Comparison of ENCODE assay signal across 11 mouse cellular contexts in genomic region chr14:75473061-75473930, GRCm38 (mm10). TPM values are rescaled to one million over a fixed set of nuclear protein-coding genes. Genes with fewer than 3 reads are reported as not detected.
DNase-seq lines count a peak whose midpoint lies in the region; ATAC-seq and TF ChIP-seq lines count a peak whose summit lies in the region.
"Had no signal": no experiment of that assay in that cellular context is flagged by ENCODE, and none has a peak within 500 bp of the region (broad histone marks: within the 10 kb centered on the region; RNA-seq: fewer than 3 reads in every experiment).

No protein-coding gene starts in this region.

- H3K36me3 ChIP-seq in kidney, postnatal 0 days (ENCODE audit: insufficient read depth, low read length), result no peaks in the 10 kb centered on the region
- no peaks in the 10 kb centered on the region for H3K36me3 ChIP-seq in forebrain, embryonic 10.5 days (replicated peaks)

- intact Hi-C loops in left cerebral cortex, adult 2 months (cut with DNase I), result no loop called here

- ATAC-seq in kidney, postnatal 0 days (replicated peaks; ENCODE audit: low FRiP score, low read depth), result 0 out of 2 replicates have a peak, but pooled peaks have one; percentile 46
- ATAC-seq in CD4-positive, CD25-positive, alpha-beta regulatory T cell, adult 4 months, result no peak
- ATAC-seq: Patski had no signal

- H3K4me2 ChIP-seq in kidney, postnatal 0 days (ENCODE audit: low read length), result no peak overlapping the region

- DNase-seq in kidney, postnatal 0 days (ENCODE audit: low spot score), result no peak
- no peak for DNase-seq in kidney, postnatal 10 days
- DNase-seq in NIH3T3 (ENCODE audit: low read depth), result peak; percentile 55
- DNase-seq in forebrain, embryonic 10.5 days (ENCODE audit: extremely low spot score, low spot score), result peak; percentile 52
- peak; percentile 27 to 31 for DNase-seq in layer of hippocampus, postnatal 36 days
- DNase-seq in right cerebral cortex, postnatal 14 days, result no peak
- DNase-seq in left cerebral cortex, adult 2 months (ENCODE audit: extremely low spot score in 1 of 2, low spot score in 2 of 2), result no peak
- DNase-seq: thymus, postnatal 14 days had no signal

- no peaks in the 10 kb centered on the region for H3K4me1 ChIP-seq in kidney, postnatal 0 days (replicated peaks; ENCODE audit: insufficient read depth, low read length)
- H3K4me1 ChIP-seq in forebrain, embryonic 10.5 days, result peaks cover 28% of the 10 kb centered on the region

- H3K27me3 ChIP-seq in kidney, postnatal 0 days (ENCODE audit: insufficient read depth, low read length), result no peaks in the 10 kb centered on the region
- no peaks in the 10 kb centered on the region for H3K27me3 ChIP-seq in forebrain, embryonic 10.5 days (ENCODE audit: poor library complexity, severe bottlenecking)

- H3K9ac ChIP-seq in kidney, postnatal 0 days (ENCODE audit: low read depth, low read length), result no peak overlapping the region

- no peak overlapping the region for H3K27ac ChIP-seq in kidney, postnatal 0 days
- peak overlapping the region; percentile 85 for H3K27ac ChIP-seq in forebrain, embryonic 10.5 days
- H3K27ac ChIP-seq in left cerebral cortex, adult 2 months, result no peak overlapping the region

- 58% methylated on average over 9 of the region's 9 CpGs for WGBS in kidney, postnatal 0 days
- 59% methylated on average over 9 of the region's 9 CpGs for WGBS in forebrain, embryonic 10.5 days

- no peaks in the 10 kb centered on the region for H3K9me3 ChIP-seq in kidney, postnatal 0 days (replicated peaks; ENCODE audit: low read length)
- H3K9me3 ChIP-seq in forebrain, embryonic 10.5 days, result 0 out of 2 replicates have a peak, but pooled peaks cover 4% of the 10 kb centered on the region

- no peak for TF ChIP-seq CTCF in kidney, postnatal 0 days (IDR thresholded peaks at IDR 0.05; ENCODE audit: low read depth)
- no peak for TF ChIP-seq CTCF in left cerebral cortex, adult 2 months (IDR thresholded peaks at IDR 0.05)

- H3K4me3 ChIP-seq in kidney, postnatal 0 days (replicated peaks; ENCODE audit: low read depth, low read length), result no peak overlapping the region
- H3K4me3 ChIP-seq in forebrain, embryonic 10.5 days, result no peak overlapping the region
- no peak overlapping the region for H3K4me3 ChIP-seq in left cerebral cortex, adult 2 months

RNA-seq across cellular contexts. Expression of gene Siah3, which starts 17.5 kb away (rescaled TPM):
- polyA plus RNA-seq in kidney, postnatal 0 days (2015; fragmentation: Nextera tagmentation; extraction: Ambion mirVana), result 0.03 and 0.08 TPM in 2 replicates
- polyA plus RNA-seq in forebrain, embryonic 10.5 days (2016; fragmentation: Nextera tagmentation; extraction: Ambion mirVana), result 0.48 and 0.63 TPM in 2 replicates
- 10 to 100 TPM in 1 of 2 experiments, 1 to 10 TPM in 1; 9.8 to 10.0 TPM for total RNA-seq in layer of hippocampus, postnatal 36 days (2021)
- 1 to 10 TPM; 8.2 to 8.3 TPM for total RNA-seq in left cerebral cortex, adult 2 months (2021)
- under 1 TPM in 1 of 2 experiments, not detected in 1; 0.47 TPM for polyA plus RNA-seq in CD4-positive, CD25-positive, alpha-beta regulatory T cell, adult 4 months (2017; shearing (Covaris generic))
- polyA plus RNA-seq: lung, embryonic 16.5 days; Patski had no signal

Comparison
In these comparisons a context has a peak if more than half of its experiments do, and no peak if none do; other contexts are left out.
1. DNase-seq: peak in NIH3T3 (single experiment), forebrain, embryonic 10.5 days (single experiment) and layer of hippocampus, postnatal 36 days (2 of 2); none in kidney, postnatal 0 days (single experiment), kidney, postnatal 10 days (single experiment), right cerebral cortex, postnatal 14 days (single experiment) and left cerebral cortex, adult 2 months (0 of 2).